Mouse (Mus musculus) forebrain, postnatal 0 days (tissue): ENCODE results near the gene Ghrh. TPM values are rescaled to one million over a fixed set of nuclear protein-coding genes. Genes with fewer than 3 reads are reported as not detected.

ENCODE experiments used
- ATAC-seq: fragments of 200-750 bp; cut with Nextera tagmentation; 2 replicates; pipeline ENCODE4 v1.8.0; 2017; ENCODE audit warnings: mild to moderate bottlenecking, moderate library complexity
- DNase-seq: peaks from one replicate; pipeline ENCODE4 v3.0.0-alpha.2; 2015
- H3K27ac ChIP-seq: fragments of 300-500 bp; sonication (generic); 2 replicates; pipeline ENCODE4 v1.5.1; 2014; ENCODE audit warnings: low read depth, mild to moderate bottlenecking, antibody characterized with exemption, low read length, moderate library complexity, mixed read lengths
- H3K27me3 ChIP-seq: fragments of 300-500 bp; sonication (generic); 2 replicates; pipeline ENCODE4 v1.6.1; 2014; ENCODE audit warnings: mild to moderate bottlenecking, low read length, mixed read lengths; ENCODE audit not compliant: insufficient read depth
- H3K36me3 ChIP-seq: fragments of 300-500 bp; sonication (generic); 2 replicates; pipeline ENCODE4 v1.6.1; 2014; ENCODE audit warnings: mild to moderate bottlenecking, moderate library complexity; ENCODE audit not compliant: insufficient read depth
- H3K4me1 ChIP-seq: fragments of 300-500 bp; sonication (generic); 2 replicates; pipeline ENCODE4 v1.6.1; 2014; ENCODE audit warnings: antibody characterized with exemption; ENCODE audit not compliant: insufficient read depth
- H3K4me2 ChIP-seq: fragments of 300-500 bp; sonication (generic); 2 replicates; pipeline ENCODE4 v1.6.1; 2014; ENCODE audit warnings: low read depth, mild to moderate bottlenecking, moderate library complexity
- H3K4me3 ChIP-seq: fragments of 300-500 bp; sonication (generic); 2 replicates; pipeline ENCODE4 v1.5.1; 2014; ENCODE audit warnings: low read depth, low read length, mixed read lengths
- H3K9ac ChIP-seq: fragments of 300-500 bp; sonication (generic); 2 replicates; pipeline ENCODE4 v1.6.1; 2014; ENCODE audit warnings: mild to moderate bottlenecking
- H3K9me3 ChIP-seq: fragments of 300-500 bp; sonication (generic); 2 replicates; pipeline ENCODE4 v1.6.1; 2016; ENCODE audit warnings: low read length
- CTCF ChIP-seq: sonication (generic); IDR thresholded peaks from 2 replicates; pipeline ENCODE4 v1.5.1; 2016; ENCODE audit warnings: antibody characterized with exemption, control low read depth, low read depth
- WGBS: fragments of 180-500 bp; shearing (Covaris S2); extraction: QIAGEN DNeasy Blood & Tissue Kit; methylation state at CpG from one replicate; pipeline ENCODE4 v1.1.7; 2014; 5-methylcytosine and 5-hydroxymethylcytosine counted together
- polyA plus RNA-seq: library from polyadenylated mRNA; unstranded; fragments of >200 nt; fragmentation: Nextera tagmentation; extraction: Ambion mirVana; gene quantifications from 2 replicates; pipeline ENCODE4 v1.2.1, GENCODE M21; 2015
- total RNA-seq: library from RNA; depleted of rRNA; stranded (reverse); fragments of >200 nt; gene quantifications from 2 replicates; pipeline ENCODE4 v1.2.3, GENCODE M21; 2014

Gene Ghrh
- total and polyA plus RNA-seq, 2 experiments from 2014 or later: 1.5 to 2.8 TPM

DNA sequence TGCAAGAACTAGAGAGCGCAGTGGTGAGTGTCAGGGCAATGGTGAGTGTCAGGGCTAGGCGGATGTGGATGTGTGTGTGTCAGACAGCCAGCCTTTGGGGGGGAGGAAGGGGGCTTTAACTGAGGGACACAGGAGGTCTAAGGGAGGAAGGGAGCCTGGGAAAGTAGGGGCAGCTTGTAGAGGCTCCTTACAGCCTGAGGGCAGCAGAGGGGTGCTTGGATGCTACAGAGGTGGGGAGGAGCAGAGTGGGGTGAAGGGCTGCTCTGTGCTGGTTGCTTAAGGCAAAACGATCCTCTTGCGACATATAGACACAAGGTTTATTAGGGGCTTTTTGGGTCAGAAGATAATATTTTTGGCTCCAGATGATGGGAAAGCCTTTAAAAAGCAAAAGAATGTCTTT lies 37.5 kb upstream of the Ghrh start:
- Histone ChIP-seq H3K4me2 (no peak overlapping the region), H3K4me3 (no peak overlapping the region), H3K4me1 (no peaks in the 10 kb centered on the region), H3K27me3 (no peaks in the 10 kb centered on the region), H3K9me3 (no peaks in the 10 kb centered on the region), H3K27ac (no peak overlapping the region), H3K9ac (no peak overlapping the region), H3K36me3 (peaks cover 18% of the 10 kb centered on the region; the same call in 1 of the 2 replicates)
- TF ChIP-seq CTCF: no peak
- ATAC-seq (no peak), DNase-seq (no peak)
- WGBS: 58% methylated on average over 4 of the region's 4 CpGs

DNA sequence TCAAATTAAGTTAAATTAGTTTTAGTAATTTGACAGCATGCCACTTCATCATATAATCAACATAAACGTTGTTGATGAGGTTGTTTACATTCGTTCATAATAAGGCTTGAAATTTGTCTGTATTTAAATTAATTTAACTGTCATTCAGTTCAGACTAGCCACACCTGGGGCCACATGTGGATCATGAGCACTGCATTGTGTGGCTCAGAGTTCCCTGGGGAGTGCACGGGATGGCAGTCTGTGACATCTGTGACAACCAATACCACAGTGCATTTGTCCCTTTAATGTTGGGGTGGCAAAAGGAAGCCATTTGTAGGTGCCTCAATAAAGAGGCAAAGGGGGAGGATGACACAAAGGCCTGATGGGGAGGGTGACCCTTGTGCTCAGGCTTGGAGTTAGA lies 29.7 kb upstream of the Ghrh start:
- no peak for TF ChIP-seq CTCF
- H3K9ac ChIP-seq: no peak overlapping the region
- no peaks in the 10 kb centered on the region for H3K27me3 ChIP-seq
- peaks cover 13% of the 10 kb centered on the region for H3K36me3 ChIP-seq
- no peak for DNase-seq
- H3K27ac ChIP-seq: no peak overlapping the region
- 46% methylated on average over 3 of the region's 3 CpGs for WGBS
- H3K4me3 ChIP-seq: no peak overlapping the region
- ATAC-seq: no peak
- no peak overlapping the region for H3K4me2 ChIP-seq
- H3K9me3 ChIP-seq: no peaks in the 10 kb centered on the region
- H3K4me1 ChIP-seq: peaks cover 10% of the 10 kb centered on the region

DNA sequence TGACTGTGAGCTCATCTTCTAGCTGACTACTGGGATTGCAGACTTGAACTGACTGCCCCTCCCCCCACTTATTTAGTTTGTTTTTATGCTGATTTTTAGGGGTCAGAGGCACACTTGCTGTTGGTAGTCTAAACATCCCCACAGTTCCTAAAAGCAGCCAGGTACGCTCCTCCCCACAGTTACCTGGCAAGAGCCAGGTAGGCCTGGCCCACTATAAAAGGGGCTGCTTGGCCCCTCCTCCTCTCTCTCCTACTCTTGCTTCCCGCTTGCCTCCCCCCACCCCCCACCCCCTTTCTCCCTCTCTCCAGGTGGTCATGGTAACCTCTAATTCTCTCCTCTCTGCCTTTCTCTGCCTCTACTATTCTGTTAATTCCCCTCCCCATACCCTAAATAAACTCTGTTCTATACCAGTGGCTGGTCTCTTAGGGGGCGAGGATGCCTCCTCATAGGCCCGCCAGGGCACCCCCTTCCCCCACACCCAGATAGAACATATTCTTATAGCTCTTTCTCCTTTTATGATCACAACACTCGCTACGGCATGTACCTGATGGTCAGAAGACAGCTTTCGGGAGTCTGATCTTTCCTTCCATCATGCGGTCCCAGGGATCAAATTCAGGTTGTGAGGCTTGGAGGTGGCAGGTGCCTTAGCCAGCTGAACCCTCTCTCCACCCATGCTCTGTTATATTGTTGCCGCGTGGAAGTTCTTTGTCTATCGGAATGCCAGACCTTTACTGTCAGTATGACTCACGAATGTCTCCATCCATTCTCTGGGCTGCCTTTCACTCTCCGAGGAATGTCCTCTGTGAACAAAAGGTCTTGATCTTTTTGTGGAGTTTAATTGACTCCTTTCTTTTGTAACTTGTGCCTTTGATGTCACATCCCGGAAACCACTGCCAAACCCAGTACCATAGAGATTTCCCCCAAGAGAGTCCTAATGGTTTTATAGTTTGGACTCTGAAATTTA lies 28.8 kb upstream of the Ghrh start:
- peak overlapping the region; percentile 5; the same call in 1 of the 2 replicates for H3K4me3 ChIP-seq
- no peak for TF ChIP-seq CTCF
- DNase-seq: no peak
- peak; percentile 55; the same call in 1 of the 2 replicates for ATAC-seq
- no peak overlapping the region for H3K27ac ChIP-seq
- H3K9me3 ChIP-seq: no peaks in the 10 kb centered on the region
- H3K9ac ChIP-seq: peak overlapping the region; percentile 7; the same call in 1 of the 2 replicates
- H3K4me2 ChIP-seq: 0 out of 2 replicates have a peak overlapping the region, but pooled peaks have one; percentile 17
- peaks cover 10% of the 10 kb centered on the region for H3K4me1 ChIP-seq
- WGBS: 13% methylated on average over 14 of the region's 14 CpGs
- no peaks in the 10 kb centered on the region for H3K27me3 ChIP-seq
- H3K36me3 ChIP-seq: peaks cover 10% of the 10 kb centered on the region

- H3K4me1 ChIP-seq: peaks cover 10% of the 10 kb centered on the region
Measured at GRCm38 (mm10) chr2:157375051-157375450, 27.7 kb upstream of the Ghrh start.

DNA sequence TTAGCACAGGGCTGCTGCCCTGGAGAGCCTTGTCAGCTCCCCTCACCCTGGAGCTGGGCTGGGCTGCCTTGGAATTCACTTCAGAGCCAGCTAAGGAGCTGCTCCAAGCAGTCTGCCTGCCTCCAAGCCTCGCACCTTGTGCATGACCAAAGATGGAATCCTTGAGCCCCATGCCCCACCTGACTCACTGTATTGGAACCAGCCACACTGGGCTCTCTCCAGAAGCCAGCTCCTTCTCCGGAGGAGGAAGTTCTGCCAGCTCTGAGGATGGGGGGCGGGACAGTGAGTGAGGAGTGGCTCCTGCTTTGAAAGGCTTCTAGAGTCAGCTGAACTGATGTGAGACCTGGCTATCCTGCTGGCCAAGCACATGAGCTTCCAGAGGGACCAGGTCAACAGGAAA lies 26.4 kb upstream of the Ghrh start:
- Histone ChIP-seq H3K9me3 (no peaks in the 10 kb centered on the region), H3K4me1 (peaks cover 10% of the 10 kb centered on the region), H3K9ac (no peak overlapping the region), H3K4me3 (no peak overlapping the region), H3K27ac (no peak overlapping the region), H3K36me3 (no peaks in the 10 kb centered on the region; the same call in 1 of the 2 replicates), H3K4me2 (no peak overlapping the region), H3K27me3 (no peaks in the 10 kb centered on the region)
- WGBS: 85% methylated on average over 3 of the region's 3 CpGs
- ATAC-seq (no peak), DNase-seq (no peak)
- no peak for TF ChIP-seq CTCF

More at GRCm38 (mm10) chr2:157375051-157375450, 27.7 kb upstream of the Ghrh start:
- no peak for TF ChIP-seq CTCF
- ATAC-seq: no peak
- no peak overlapping the region for H3K4me3 ChIP-seq
- WGBS: 58% methylated on average over 8 of the region's 8 CpGs
- no peak for DNase-seq
- H3K9ac ChIP-seq: no peak overlapping the region
- H3K4me2 ChIP-seq: no peak overlapping the region
- H3K27ac ChIP-seq: no peak overlapping the region
- no peaks in the 10 kb centered on the region for H3K27me3 ChIP-seq
- no peaks in the 10 kb centered on the region for H3K9me3 ChIP-seq
- peaks cover 9% of the 10 kb centered on the region; the same call in 1 of the 2 replicates for H3K36me3 ChIP-seq

- TF ChIP-seq CTCF: no peak
- DNase-seq: no peak
- WGBS: 80% methylated on average over 6 of the region's 6 CpGs
- H3K9ac ChIP-seq: no peak overlapping the region
- H3K27me3 ChIP-seq: no peaks in the 10 kb centered on the region
- H3K4me2 ChIP-seq: no peak overlapping the region
- peaks cover 17% of the 10 kb centered on the region for H3K4me1 ChIP-seq
- H3K4me3 ChIP-seq: no peak overlapping the region
- no peak overlapping the region for H3K27ac ChIP-seq
- H3K9me3 ChIP-seq: no peaks in the 10 kb centered on the region
- no peaks in the 10 kb centered on the region; the same call in 1 of the 2 replicates for H3K36me3 ChIP-seq
- ATAC-seq: no peak
Measured at GRCm38 (mm10) chr2:157371696-157372095, 24.4 kb upstream of the Ghrh start.

- 7% methylated on average over 13 of the region's 13 CpGs for WGBS
- no peaks in the 10 kb centered on the region for H3K9me3 ChIP-seq
- H3K27ac ChIP-seq: peak overlapping the region; percentile 91
- H3K4me1 ChIP-seq: peaks cover 10% of the 10 kb centered on the region; the same call in 1 of the 2 replicates
- peak overlapping the region; percentile 80 for H3K4me2 ChIP-seq
- ATAC-seq (no peak), DNase-seq (no peak)
- peak overlapping the region; percentile 92 for H3K9ac ChIP-seq
- no peaks in the 10 kb centered on the region for H3K27me3 ChIP-seq
- peak overlapping the region; percentile 76 for H3K4me3 ChIP-seq
- no peaks in the 10 kb centered on the region for H3K36me3 ChIP-seq
- TF ChIP-seq CTCF: no peak
Measured at GRCm38 (mm10) chr2:157367991-157368390, 20.7 kb upstream of the Ghrh start.
